ENCODE assay signal across 8 mouse cellular contexts in the genomic region with DNA sequence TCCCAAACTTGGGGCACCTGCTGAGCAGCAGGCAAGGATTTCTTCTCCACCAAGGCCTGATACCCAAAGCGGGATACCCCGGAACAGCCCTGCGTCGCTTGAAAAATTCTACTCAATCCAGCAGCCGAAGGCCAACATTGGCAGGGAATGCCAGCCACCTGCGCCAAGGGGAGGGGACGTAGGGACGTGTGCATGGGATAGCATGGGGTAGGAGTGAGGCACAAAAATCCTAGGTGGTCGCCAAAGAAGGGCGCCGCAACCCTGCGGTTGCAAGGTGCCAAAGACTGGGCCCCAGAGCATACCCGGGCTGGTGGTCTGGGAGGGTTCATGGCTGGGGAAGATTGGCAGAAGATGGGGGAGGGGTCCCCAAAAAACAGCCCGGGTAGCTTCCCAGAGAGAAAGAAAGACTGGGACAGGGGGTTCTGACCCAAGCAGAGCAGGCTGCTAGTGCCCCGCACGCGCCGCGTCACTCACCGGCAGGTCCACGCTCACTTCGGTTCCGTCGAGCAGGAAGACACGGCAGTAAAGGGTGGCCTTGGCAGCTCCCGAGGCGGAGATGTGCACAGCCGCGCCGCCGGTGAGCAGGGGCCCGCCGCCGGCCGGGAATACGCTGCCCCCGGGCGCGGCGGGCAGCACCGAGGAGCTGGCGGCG. TPM values are rescaled to one million over a fixed set of nuclear protein-coding genes. Genes with fewer than 3 reads are reported as not detected.
DNase-seq lines count a peak whose midpoint lies in the region; ATAC-seq and TF ChIP-seq lines count a peak whose summit lies in the region.

No protein-coding gene starts in this region.

- TF ChIP-seq EP300 in liver, embryonic 14.5 days (IDR thresholded peaks at IDR 0.05; ENCODE audit: low read depth), result no peak

- peak; percentile 15 for DNase-seq in gastrocnemius, postnatal 10 days
- no peak for DNase-seq in gastrocnemius, adult 18-20 months (ENCODE audit: low spot score)
- DNase-seq in B cell, adult 2 months, result peak; percentile 32 to 47
- peak; percentile 71 for DNase-seq in cerebellum, adult 9-10 months
- DNase-seq in liver, embryonic 14.5 days (ENCODE audit: low read depth in 3 of 3, low spot score in 3 of 3), result no peak
- peak; percentile 39 for DNase-seq in splenic B cell, adult 2 months (ENCODE audit: low read depth, low spot score)

- no peaks in the 10 kb centered on the region for H3K9me3 ChIP-seq in heart, embryonic 16.5 days (replicated peaks; ENCODE audit: control insufficient read depth, low read length)
- no peaks in the 10 kb centered on the region for H3K9me3 ChIP-seq in liver, embryonic 14.5 days (ENCODE audit: control insufficient read depth, low read length)

- peak overlapping the region; percentile 73 for H3K9ac ChIP-seq in heart, embryonic 16.5 days (ENCODE audit: low read length)
- no peak overlapping the region for H3K9ac ChIP-seq in liver, embryonic 14.5 days (replicated peaks)

- H3K27ac ChIP-seq in heart, embryonic 16.5 days (ENCODE audit: low read length), result no peak overlapping the region
- H3K27ac ChIP-seq in liver, embryonic 14.5 days, result no peak overlapping the region

- peak overlapping the region; percentile 71 for H3K4me3 ChIP-seq in heart, embryonic 16.5 days (ENCODE audit: low read length)
- H3K4me3 ChIP-seq in liver, embryonic 14.5 days (ENCODE audit: insufficient read depth in 1 of 2, low read depth in 2 of 2, low read length in 2 of 2), result peak overlapping the region; percentile 58 to 62

- peaks cover 11% of the 10 kb centered on the region for H3K4me1 ChIP-seq in heart, embryonic 16.5 days (ENCODE audit: control insufficient read depth, insufficient read depth, low read length)
- no peaks in the 10 kb centered on the region for H3K4me1 ChIP-seq in liver, embryonic 14.5 days (replicated peaks; ENCODE audit: control insufficient read depth in 2 of 2, insufficient read depth in 2 of 2, low read length in 1 of 2)

- TF ChIP-seq CTCF in liver, embryonic 14.5 days (IDR thresholded peaks at IDR 0.05; ENCODE audit: low read depth), result no peak

- WGBS in heart, embryonic 16.5 days, result 3% methylated on average over 35 of the region's 43 CpGs
- 2% methylated on average over 43 of the region's 43 CpGs for WGBS in liver, embryonic 14.5 days (ENCODE audit: insufficient replicate concordance)

- peaks cover 36% of the 10 kb centered on the region for H3K27me3 ChIP-seq in heart, embryonic 16.5 days (ENCODE audit: control insufficient read depth, insufficient read depth, low read length)
- H3K27me3 ChIP-seq in liver, embryonic 14.5 days (ENCODE audit: control insufficient read depth, insufficient read depth, low read length), result peaks cover 59% of the 10 kb centered on the region
- peaks cover 6% of the 10 kb centered on the region for H3K27me3 ChIP-seq in splenic B cell, adult 2 months (ENCODE audit: control insufficient read depth, insufficient read depth, low read length, poor library complexity, severe bottlenecking)

- no peaks in the 10 kb centered on the region for H3K36me3 ChIP-seq in heart, embryonic 16.5 days (ENCODE audit: control insufficient read depth, insufficient read depth)
- H3K36me3 ChIP-seq in liver, embryonic 14.5 days (replicated peaks; ENCODE audit: control insufficient read depth, insufficient read depth, low read depth), result no peaks in the 10 kb centered on the region
- H3K36me3 ChIP-seq in splenic B cell, adult 2 months (ENCODE audit: control insufficient read depth, insufficient read depth, low read length, poor library complexity, severe bottlenecking), result no peaks in the 10 kb centered on the region

- peak overlapping the region; percentile 97 for H3K4me2 ChIP-seq in heart, embryonic 16.5 days (ENCODE audit: low read depth, low read length)
- peak overlapping the region; percentile 72 for H3K4me2 ChIP-seq in liver, embryonic 14.5 days (ENCODE audit: low read depth)

- ATAC-seq in heart, embryonic 16.5 days (replicated peaks; ENCODE audit: extremely low read depth, insufficient read depth, low FRiP score), result no peak
- ATAC-seq in liver, embryonic 14.5 days (ENCODE audit: insufficient read depth), result no peak
- ATAC-seq in inflammation-experienced regulatory T-cells, adult 6 months, result no peak

RNA-seq across cellular contexts. Expression of a gene that starts 0.7 kb away (rescaled TPM):
- 1 to 10 TPM; 8.1 to 8.7 TPM for total RNA-seq in gastrocnemius, postnatal 10 days (2021)
- 1 to 10 TPM; 3.7 to 4.2 TPM for total RNA-seq in gastrocnemius, adult 18-20 months (2021)
- polyA plus RNA-seq in heart, embryonic 16.5 days (2015; fragmentation: Nextera tagmentation; extraction: Ambion mirVana), result 0.56 and 1.0 TPM in 2 replicates
- 1.9 and 2.2 TPM in 2 replicates for polyA plus RNA-seq in liver, embryonic 14.5 days (2012; rRNA removed)
- polyA plus RNA-seq in liver, embryonic 14.5 days (2014; fragmentation: Nextera tagmentation; extraction: Ambion mirVana), result 2.1 and 2.6 TPM in 2 replicates
- not detected for polyA plus RNA-seq in inflammation-experienced regulatory T-cells, adult 6 months (2017; shearing (Covaris generic))

Comparison
In these comparisons a context has a peak if more than half of its experiments do, and no peak if none do; other contexts are left out.
1. DNase-seq: peak in gastrocnemius, postnatal 10 days (single experiment), B cell, adult 2 months (2 of 2), cerebellum, adult 9-10 months (single experiment) and splenic B cell, adult 2 months (single experiment); none in gastrocnemius, adult 18-20 months (single experiment) and liver, embryonic 14.5 days (0 of 3).